Mouse (Mus musculus) regulatory T cell (primary cell): Measurements from ENCODE around the gene Scfd2.

Experiments
- in situ Hi-C: fragments of 300-600 bp; cut with MboI, MseI; formaldehyde crosslinking; loops from one replicate; pipeline ENCODE4 v1.15.1; 2025; ENCODE audit warnings: high pct_unique_total_duplicates

The Scfd2 gene

GRCm38 (mm10) chr5:74189484-74190160, 341.9 kb downstream of the Scfd2 start:
- in situ Hi-C loops: no loop called here

- in situ Hi-C loops: no loop called here
Measured at GRCm38 (mm10) chr5:74188886-74189285, 342.7 kb downstream of the Scfd2 start.

DNA sequence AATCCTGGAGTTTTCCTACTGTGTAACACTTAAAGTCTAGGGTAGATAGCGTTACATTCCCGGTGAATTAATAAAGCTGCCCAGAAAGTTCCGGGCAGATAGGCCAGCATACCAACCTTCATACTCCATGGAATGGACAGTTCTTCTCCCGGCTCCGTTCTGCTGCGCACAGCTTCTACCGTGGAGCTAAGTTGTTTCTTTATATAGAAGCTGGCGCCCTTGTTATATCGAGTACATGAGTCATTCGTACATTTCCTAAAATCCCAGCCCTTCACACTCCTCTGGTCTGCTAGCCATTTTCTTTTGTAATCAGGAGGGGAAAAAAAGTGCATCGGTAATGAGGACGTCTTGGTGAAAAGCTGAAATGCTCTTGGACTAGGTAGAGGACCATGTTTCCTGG, 343.5 kb downstream of the Scfd2 start:
- in situ Hi-C loops: no loop called here

DNA sequence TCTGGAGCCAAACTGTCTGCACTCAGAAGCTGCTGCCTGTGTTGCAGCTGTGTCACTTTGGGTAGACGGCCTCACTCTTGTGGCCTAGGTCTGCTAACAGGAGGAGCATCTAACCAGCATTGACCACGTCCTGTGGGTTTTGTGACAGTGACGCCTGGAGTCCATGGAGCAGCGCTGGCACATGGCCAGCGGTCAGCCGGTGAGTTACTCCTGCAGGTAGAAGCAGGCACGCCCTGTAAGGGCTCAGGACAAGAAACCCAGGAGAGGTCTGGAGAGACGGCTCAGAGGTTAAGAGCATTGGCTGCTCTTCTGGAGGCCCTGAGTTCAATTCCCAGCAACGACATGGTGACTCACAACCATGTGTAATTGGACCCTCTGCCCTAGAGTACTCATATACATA, 347.0 kb downstream of the Scfd2 start:
- in situ Hi-C loops: no loop called here

- in situ Hi-C loops: no loop called here
Measured at GRCm38 (mm10) chr5:74183118-74183517, 348.4 kb downstream of the Scfd2 start.

DNA sequence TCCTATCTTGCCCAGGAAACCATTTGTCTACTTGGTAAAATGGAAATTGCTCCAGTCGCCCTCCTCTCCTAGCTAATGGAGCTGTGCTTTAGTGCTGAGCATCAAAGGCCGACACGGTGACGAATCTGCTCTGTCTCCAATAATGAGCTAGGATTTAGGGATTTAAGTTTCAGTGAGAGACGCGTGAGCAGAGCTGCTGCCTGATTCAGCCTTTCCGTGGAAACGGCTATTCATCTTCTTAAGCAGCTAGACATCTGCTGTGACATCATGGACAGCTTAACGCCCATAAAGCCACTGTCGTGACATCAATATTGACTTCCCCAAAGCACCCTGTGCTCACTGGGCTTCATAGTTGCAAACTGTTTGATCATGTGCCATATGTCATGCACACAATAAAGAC, 351.3 kb downstream of the Scfd2 start:
- in situ Hi-C loops: no loop called here

DNA sequence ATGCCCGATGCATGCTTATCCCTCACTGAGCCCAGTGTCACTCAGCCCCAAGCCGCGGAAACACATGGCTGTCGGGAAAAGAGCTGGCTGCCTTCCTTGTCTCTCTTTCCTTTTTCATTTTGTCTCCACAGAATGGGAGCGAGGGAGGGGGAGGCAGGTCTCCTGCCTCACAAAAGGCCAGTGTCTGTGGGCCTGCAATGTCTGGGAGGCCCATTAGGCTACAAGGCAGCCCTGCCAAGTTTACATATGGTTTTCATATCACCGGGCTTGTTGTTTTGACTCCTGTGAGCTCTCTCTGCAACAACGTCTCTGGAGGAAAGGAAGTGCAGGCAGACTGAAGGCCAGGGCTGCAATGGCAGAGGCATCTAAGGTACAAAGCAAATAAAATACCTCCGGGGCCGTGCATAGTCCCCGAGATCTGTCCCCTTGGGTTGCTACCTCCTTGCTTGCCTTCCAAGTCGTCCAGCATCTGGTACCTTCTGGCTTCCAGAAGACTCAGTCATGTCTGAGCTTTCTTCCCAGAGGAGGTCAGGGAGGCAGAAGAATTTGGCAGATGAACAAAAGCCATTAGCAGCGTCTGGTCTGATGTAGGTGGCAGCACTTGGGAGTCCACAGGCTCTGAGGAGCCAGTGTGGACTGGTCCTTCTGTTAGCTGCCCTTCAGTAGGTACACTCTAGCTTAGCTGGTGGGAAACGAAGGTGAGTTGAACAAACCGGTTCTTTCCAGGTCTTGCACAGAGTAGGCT, 355.9 kb downstream of the Scfd2 start:
- in situ Hi-C loops: loop anchor here (10.0 kb wide), 1 partner anchor 1159 kb away; no protein-coding TSS in a partner anchor

DNA sequence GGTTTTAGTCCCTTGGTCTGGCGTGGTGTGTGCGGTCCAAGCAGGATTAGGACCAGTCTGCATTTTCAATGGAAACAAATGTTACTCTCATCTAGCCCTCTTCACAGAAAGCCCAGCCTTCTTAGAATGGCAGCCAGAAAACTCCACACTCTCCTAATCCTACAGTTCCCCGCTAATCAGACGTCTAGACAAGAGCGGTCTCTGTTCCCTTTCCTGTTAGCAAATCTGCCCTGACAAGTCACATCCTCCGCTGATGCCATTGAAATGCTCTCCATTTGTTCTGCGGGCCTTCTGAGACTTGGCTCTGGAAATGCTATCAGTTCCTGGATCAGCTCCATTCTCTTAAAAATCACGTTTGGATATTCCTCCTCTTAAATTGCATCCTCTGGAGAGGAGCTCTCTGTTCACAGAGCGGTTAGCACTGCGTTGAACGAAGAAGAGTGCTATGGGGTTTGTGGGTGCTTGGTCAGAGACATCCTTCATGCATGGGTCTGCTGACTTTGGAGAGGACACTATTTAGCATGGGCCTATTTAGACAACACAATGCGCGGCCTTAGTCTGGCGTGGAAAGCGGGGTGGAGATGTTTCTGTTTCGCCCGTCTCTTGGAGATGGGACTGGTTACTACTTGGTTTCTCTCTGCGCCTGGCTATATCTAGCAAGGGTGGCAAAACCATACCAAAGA, 358.3 kb downstream of the Scfd2 start:
- in situ Hi-C loops: loop anchor here (10.0 kb wide), 1 partner anchor 1161 kb away; no protein-coding TSS in a partner anchor

DNA sequence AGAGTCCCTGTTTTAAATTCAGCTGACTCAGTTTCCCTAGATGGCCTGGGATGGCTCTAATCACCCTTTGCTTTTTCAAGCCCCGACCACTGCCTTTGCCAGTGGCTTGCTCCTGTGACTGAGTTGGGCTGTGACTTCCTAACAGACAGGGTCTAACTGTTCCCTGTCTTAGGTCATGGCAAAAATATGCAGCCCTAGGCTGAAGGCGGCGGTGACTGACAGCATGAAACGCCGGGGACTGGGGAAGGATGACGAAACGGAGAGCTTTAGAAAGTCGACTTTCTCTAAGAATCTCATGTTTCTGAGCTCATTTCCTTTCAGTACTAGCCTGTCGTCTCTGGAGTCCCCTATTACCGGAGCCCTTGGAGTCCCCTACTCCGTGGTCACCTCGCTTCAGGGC, 359.4 kb downstream of the Scfd2 start:
- in situ Hi-C loops: loop anchor here (10.0 kb wide), 1 partner anchor 1163 kb away; no protein-coding TSS in a partner anchor

GRCm38 (mm10) chr5:74171768-74172167, 359.8 kb downstream of the Scfd2 start:
- in situ Hi-C loops: loop anchor here (10.0 kb wide), 1 partner anchor 1163 kb away; no protein-coding TSS in a partner anchor

DNA sequence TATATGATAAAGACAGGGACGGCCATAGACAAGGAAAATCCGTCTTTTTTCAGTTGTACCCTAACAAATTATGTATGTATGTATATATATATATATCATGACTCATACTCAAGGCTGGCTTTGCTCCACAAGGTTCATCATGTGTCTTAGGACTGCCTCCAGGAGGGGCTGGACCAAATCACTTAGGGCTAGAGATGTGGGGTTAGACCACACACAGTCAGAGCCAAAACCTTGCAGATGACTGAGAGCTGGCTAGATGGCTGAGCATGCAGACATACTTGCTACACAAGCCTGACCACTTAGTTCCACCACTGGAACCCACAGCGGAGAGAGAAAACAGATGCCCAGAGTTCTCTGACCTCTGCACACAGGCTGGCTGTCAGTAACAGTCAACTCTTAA, 363.5 kb downstream of the Scfd2 start:
- in situ Hi-C loops: no loop called here

- in situ Hi-C loops: no loop called here
Measured at GRCm38 (mm10) chr5:74166642-74167041, 364.9 kb downstream of the Scfd2 start.

GRCm38 (mm10) chr5:74164547-74164946, 367.0 kb downstream of the Scfd2 start:
- in situ Hi-C loops: no loop called here

DNA sequence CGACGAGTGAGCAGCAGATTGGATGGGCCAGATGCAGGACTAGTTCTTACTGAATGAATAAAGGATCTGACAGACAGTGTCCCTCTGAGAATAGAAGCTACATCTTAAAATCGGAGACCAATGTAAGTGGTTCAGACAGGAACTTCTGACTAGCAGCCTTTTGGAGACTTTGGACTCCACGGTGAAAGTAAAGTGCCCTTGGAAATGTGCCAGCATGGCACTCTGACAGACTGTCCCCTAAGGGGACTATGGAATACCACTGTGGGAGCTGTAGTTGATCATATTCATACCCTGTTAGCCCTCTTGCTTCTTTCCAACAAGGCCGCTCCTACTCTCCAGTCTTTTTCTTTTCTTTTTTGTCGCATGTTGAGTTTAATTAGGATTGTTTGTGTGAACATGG, 368.4 kb downstream of the Scfd2 start:
- in situ Hi-C loops: no loop called here

- in situ Hi-C loops: no loop called here
Measured at GRCm38 (mm10) chr5:74162013-74162412, 369.5 kb downstream of the Scfd2 start.

DNA sequence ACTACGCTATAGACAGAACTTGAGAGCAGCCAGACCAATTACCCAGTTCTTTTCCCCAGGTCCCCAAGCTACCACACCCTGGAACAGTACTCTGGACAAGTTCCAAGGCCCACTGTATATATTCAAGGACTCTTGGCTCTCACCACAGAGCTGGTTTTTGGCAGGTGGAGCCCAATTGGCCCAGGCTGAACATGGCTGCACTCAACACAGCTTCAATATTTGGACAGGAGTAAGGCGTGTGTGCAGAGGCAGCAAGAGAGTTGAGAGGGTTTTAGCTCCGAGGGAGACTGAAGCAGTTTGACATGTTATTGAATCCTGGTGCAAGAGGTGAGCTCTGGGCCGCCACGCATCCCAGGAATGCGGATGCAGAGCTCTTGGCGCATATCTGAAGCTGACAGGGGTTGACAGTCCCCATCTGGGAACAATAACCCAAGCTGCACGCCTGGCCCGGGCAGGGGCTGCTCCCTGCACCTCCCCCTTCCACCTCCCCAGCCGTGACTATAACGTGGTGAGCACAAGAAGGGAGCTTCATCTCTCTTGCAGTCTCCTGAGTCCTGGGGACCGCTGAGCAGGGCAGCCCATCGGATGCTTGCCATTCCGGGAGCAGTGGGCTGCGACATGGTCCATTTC, 370.1 kb downstream of the Scfd2 start:
- in situ Hi-C loops: no loop called here

- in situ Hi-C loops: no loop called here
Measured at GRCm38 (mm10) chr5:74160349-74160748, 371.2 kb downstream of the Scfd2 start.

GRCm38 (mm10) chr5:74159906-74160305, 371.7 kb downstream of the Scfd2 start:
- in situ Hi-C loops: no loop called here

- in situ Hi-C loops: no loop called here
Measured at GRCm38 (mm10) chr5:74158929-74159632, 372.5 kb downstream of the Scfd2 start.

GRCm38 (mm10) chr5:74155860-74156351, 375.7 kb downstream of the Scfd2 start:
- in situ Hi-C loops: no loop called here
